Mouse (Mus musculus) bone marrow, adult 2 months (tissue): ENCODE data around the gene Dgki.

Source experiments
- CTCF ChIP-seq: fragments of 200-500 bp; IDR thresholded peaks from 2 replicates; pipeline ENCODE4 v1.5.1; 2011; ENCODE audit warnings: low read length, control low read depth; ENCODE audit not compliant: control insufficient read depth, insufficient read depth
- POLR2A ChIP-seq: fragments of 200-500 bp; IDR thresholded peaks from 2 replicates; pipeline ENCODE4 v1.6.1; 2011; ENCODE audit warnings: low read depth, mild to moderate bottlenecking, control low read depth, low read length, borderline replicate concordance; ENCODE audit not compliant: control insufficient read depth

DNA sequence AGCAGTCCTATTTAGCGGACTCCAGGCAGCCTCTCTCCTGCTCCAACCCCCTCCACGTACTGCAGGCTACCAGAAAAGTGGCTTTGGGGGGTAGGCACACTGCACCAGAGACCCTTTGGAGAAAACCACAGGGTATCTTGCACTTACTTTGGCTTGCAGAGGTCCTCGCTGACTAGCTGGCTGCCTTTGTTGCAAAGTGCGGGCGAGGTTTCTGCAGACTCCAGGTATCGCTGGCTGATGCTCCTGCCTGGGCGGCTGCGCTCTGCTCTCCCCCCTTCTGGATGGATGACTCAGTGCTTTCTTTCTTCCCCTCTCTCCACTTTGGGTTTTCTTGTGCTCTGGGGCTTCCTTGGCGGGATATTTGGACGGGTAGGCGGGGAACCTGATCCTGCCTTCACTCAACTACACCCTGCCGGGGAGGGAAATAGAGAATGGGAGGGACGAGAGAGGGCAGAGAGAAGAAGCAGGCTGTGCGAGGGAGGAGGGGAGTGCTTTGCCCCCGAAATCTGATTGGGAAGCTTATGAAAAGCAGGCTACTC is 490.2 kb downstream of the Dgki start, which contains the start of gene Ptn:
- no peak for TF ChIP-seq CTCF
- TF ChIP-seq POLR2A, result no peak
